Mouse (Mus musculus) cerebellum, adult 18-20 months (tissue): ENCODE measurements around the gene Zfp383.
"Not testable (repeated sequence)": the region's sequence is repeated elsewhere in the genome, so short reads cannot be mapped to it uniquely, and the experiment has no call there.

Experiments used
- DNase-seq, 2 experiments: peaks; one replicate each; pipeline ENCODE4 v3.0.0; 2021

The Zfp383 gene

DNA sequence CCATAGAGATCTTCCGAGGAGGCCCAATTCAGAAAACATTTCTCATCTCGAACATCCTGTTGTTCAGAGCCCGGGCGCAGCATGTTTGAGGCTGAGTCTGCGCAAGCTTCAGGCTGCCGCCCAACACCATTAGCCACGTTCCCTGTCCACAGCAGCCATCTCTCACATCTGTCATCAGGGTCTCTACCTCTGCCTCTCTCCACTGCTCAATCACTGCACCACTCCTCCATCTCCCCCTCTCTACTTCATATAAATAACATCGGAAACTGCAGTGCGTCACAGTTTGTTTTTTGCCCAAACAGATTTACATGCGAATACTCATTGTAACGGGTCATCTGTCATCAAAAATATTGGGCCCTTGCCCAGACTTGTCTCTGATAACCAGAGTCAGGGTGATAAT, 33.0 kb downstream of the Zfp383 start:
- DNase-seq: no peak

- no peak for DNase-seq
Measured at GRCm38 (mm10) chr7:29942740-29943139, 34.7 kb downstream of the Zfp383 start.

DNA sequence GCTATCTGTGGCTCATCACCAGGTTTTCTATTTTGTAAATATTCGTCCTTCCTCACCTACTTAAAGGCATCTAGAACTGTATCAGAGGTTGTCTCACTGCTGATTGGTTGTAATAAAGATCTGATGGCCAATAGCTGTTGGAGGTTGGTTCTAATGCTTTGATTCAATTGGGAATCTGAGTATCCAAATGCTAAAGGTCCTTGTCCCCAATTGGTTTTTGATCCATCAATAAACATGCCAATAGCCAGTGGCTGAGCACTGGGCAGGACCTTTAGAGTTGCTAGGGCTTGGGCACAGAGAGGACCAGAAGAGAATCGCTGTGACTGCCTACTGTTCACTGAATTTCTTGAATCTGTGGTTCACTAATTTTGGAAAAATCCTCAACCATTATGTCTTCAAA, 35.7 kb downstream of the Zfp383 start:
- no peak for DNase-seq

DNA sequence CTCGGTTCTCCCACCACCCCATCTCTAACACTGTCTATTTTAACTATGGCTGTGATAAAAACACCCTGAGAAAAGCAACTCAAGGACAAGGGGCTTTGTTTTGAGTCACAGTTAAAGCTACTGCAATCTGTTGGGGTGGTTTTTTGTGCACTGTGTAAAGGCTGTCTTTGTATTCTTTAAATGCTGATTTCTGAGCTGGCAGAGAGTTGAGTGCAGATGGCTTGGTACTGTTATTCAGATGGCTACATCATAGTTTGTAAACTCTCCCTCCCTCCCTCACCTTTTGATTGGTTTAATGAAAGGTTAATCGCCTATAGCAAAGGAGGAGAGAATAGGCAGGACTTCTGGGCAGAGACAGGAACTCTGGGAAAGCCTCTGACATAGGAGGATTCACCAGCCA, 36.2 kb downstream of the Zfp383 start:
- no peak for DNase-seq

- no peak for DNase-seq
Measured at GRCm38 (mm10) chr7:29953086-29953485, 45.1 kb downstream of the Zfp383 start.

- DNase-seq: peak; percentile 83 to 86
Measured at GRCm38 (mm10) chr7:29953513-29954401, 45.7 kb downstream of the Zfp383 start, which contains the start of gene Zfp74. Gene Zfp74 (minus strand): TSS chr7:29954089.

GRCm38 (mm10) chr7:29954731-29955130, 46.7 kb downstream of the Zfp383 start:
- peak; percentile 20 to 43 for DNase-seq

DNA sequence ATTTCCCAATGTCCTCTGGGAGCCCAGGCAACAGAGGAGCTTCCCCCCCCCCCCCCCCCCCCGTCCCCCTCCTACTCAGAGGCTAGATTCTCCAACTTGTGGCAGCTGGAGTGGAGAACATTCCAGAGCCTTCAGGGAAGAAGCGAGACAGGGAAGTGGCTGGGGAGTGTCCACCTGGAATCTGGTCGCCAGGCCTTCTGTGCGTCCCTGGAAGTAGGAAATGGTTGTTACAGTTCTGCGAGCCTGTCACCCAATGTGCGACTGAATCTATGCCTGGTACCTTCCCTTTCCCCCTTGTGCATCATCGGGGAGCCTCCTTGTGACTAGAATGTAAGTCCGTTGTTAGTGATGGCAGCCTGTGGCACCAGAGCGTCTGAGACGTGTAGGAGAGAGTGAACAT, 48.2 kb downstream of the Zfp383 start:
- DNase-seq: no peak

- DNase-seq: no peak
Measured at GRCm38 (mm10) chr7:29958125-29958724, 50.2 kb downstream of the Zfp383 start.

GRCm38 (mm10) chr7:29959004-29959403, 51.0 kb downstream of the Zfp383 start:
- DNase-seq: no peak

- not testable (repeated sequence) for DNase-seq
Measured at GRCm38 (mm10) chr7:29965115-29965810, 57.2 kb downstream of the Zfp383 start.
